Mouse (Mus musculus): ENCODE data around the gene Csf3. TPM values are rescaled to one million over a fixed set of nuclear protein-coding genes. Genes with fewer than 3 reads are reported as not detected.

Csf3 gene
- polyA plus RNA-seq, 1 experiment from 2014 or later: not detected

DNA sequence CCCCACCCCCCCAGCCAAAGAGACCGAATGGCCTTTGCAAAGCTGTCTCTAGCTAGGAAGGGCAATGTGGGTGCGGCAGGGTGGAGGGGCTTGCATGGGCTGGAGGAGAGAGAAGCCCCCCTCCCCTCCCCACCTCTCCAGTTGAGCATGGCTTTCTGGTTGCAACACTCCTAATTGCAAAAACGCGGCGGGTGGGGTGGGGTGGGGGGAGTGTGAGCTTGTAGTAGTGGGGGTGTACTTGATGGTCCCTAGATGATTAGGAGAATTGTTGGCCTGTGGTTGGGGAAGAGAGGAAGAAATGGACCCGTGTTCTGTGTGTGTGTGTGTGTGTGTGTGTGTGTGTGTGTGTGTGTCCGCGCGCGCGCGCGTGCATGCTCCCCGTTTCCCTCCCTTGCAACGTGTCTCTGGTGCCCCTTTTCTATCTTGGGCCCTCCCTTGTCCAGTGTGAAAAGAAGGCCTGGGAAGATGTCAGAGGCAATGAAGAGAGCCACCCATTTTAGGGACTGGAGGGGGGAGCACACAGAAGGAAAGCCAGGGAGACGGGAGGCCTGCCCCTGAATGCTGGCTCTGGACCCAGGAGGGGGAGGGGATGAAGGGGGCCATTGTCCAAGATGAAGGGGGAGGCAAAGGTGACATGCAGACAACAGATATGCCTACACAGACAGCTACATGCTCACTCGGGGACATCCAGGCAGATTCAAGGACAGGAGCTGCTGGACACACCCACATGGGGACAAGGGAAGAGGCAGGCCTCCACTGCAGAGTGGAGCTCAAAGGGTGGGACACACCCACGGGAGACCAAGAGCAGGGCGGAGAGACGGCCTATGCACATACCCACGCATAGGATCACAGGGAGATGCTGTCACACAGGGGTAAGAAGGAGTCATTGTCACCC, 41.6 kb downstream of the Csf3 start:
- DNase-seq: peak; percentile 25
- H3K27ac ChIP-seq (ENCODE audit: low read depth): peak overlapping the region; percentile 95
- no peaks in the 10 kb centered on the region for H3K36me3 ChIP-seq (ENCODE audit: insufficient read depth)
- H3K9me3 ChIP-seq (ENCODE audit: low read depth, low read length): no peaks in the 10 kb centered on the region
- WGBS: 1% methylated on average over 21 of the region's 21 CpGs
- H3K4me2 ChIP-seq: peak overlapping the region; percentile 76
- peak overlapping the region; percentile 75 for H3K4me3 ChIP-seq (ENCODE audit: low read depth, low read length)
- H3K27me3 ChIP-seq (ENCODE audit: insufficient read depth, low read length): no peaks in the 10 kb centered on the region
- peak overlapping the region; percentile 81 for H3K9ac ChIP-seq
- ATAC-seq (ENCODE audit: insufficient read depth): peak; percentile 6; the same call in 1 of the 2 replicates
- no peak for TF ChIP-seq CTCF (IDR thresholded peaks at IDR 0.05; ENCODE audit: low read depth)
- peaks cover 50% of the 10 kb centered on the region for H3K4me1 ChIP-seq (ENCODE audit: insufficient read depth)

GRCm38 (mm10) chr11:98743655-98744345, 42.7 kb downstream of the Csf3 start:
- Histone ChIP-seq H3K36me3 (ENCODE audit: insufficient read depth) (no peaks in the 10 kb centered on the region), H3K9me3 (ENCODE audit: low read depth, low read length) (no peaks in the 10 kb centered on the region), H3K4me3 (ENCODE audit: low read depth, low read length) (peak overlapping the region; percentile 75), H3K27me3 (ENCODE audit: insufficient read depth, low read length) (no peaks in the 10 kb centered on the region), H3K4me1 (ENCODE audit: insufficient read depth) (peaks cover 62% of the 10 kb centered on the region), H3K9ac (peak overlapping the region; percentile 81), H3K4me2 (peak overlapping the region; percentile 76), H3K27ac (ENCODE audit: low read depth) (peak overlapping the region; percentile 95)
- DNase-seq (peak; percentile 86), ATAC-seq (ENCODE audit: insufficient read depth) (peak; percentile 39)
- TF ChIP-seq CTCF (IDR thresholded peaks at IDR 0.05; ENCODE audit: low read depth): no peak
- 2% methylated on average over 9 of the region's 9 CpGs for WGBS

DNA sequence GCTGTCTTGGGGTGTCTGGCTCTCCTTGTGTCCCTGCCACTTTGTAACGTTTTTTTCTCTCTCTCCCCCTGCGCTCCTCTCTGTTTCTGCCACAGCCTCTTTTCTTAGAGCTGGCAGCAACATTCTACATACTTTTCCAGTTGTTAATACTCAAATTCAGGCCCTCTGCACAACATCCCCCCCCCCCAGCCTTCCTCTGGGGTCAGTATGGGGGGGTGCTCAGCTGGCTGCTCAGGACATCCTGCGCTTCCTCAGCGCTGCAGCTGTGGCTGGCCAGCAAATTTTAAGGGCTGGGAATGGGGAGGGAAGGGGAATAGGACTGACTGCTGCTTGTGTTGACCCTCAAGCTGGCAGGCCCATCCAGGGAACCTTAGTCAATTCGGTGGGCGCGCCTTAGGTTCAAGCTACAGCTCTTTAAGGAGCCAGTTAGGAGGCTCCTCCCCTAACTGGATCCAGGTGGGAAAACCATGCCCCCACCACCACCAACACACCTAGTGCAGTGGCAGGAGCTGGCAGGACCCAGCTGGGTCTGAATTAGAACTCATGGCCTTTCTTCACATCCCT, 43.5 kb downstream of the Csf3 start:
- H3K9ac ChIP-seq: peak overlapping the region; percentile 40
- TF ChIP-seq CTCF (IDR thresholded peaks at IDR 0.05; ENCODE audit: low read depth): no peak
- no peaks in the 10 kb centered on the region for H3K36me3 ChIP-seq (ENCODE audit: insufficient read depth)
- H3K4me1 ChIP-seq (ENCODE audit: insufficient read depth): peaks cover 69% of the 10 kb centered on the region
- WGBS: 29% methylated on average over 7 of the region's 7 CpGs
- DNase-seq (peak; percentile 48), ATAC-seq (ENCODE audit: insufficient read depth) (no peak)
- H3K27me3 ChIP-seq (ENCODE audit: insufficient read depth, low read length): no peaks in the 10 kb centered on the region
- H3K4me2 ChIP-seq: peak overlapping the region; percentile 76
- peak overlapping the region; percentile 75 for H3K4me3 ChIP-seq (ENCODE audit: low read depth, low read length)
- peak overlapping the region; percentile 95 for H3K27ac ChIP-seq (ENCODE audit: low read depth)
- no peaks in the 10 kb centered on the region for H3K9me3 ChIP-seq (ENCODE audit: low read depth, low read length)

GRCm38 (mm10) chr11:98745932-98746853, 45.1 kb downstream of the Csf3 start:
- ATAC-seq (ENCODE audit: insufficient read depth) (no peak), DNase-seq (no peak)
- H3K9ac ChIP-seq: 0 out of 2 replicates have a peak overlapping the region, but pooled peaks have one; percentile 14
- no peak overlapping the region for H3K4me3 ChIP-seq (ENCODE audit: low read depth, low read length)
- no peaks in the 10 kb centered on the region for H3K27me3 ChIP-seq (ENCODE audit: insufficient read depth, low read length)
- TF ChIP-seq CTCF (IDR thresholded peaks at IDR 0.05; ENCODE audit: low read depth): no peak
- WGBS: 44% methylated on average over 12 of the region's 12 CpGs
- no peaks in the 10 kb centered on the region for H3K9me3 ChIP-seq (ENCODE audit: low read depth, low read length)
- peak overlapping the region; percentile 78; the same call in 1 of the 2 replicates for H3K27ac ChIP-seq (ENCODE audit: low read depth)
- peak overlapping the region; percentile 58 for H3K4me2 ChIP-seq
- peaks cover 78% of the 10 kb centered on the region for H3K4me1 ChIP-seq (ENCODE audit: insufficient read depth)
- no peaks in the 10 kb centered on the region for H3K36me3 ChIP-seq (ENCODE audit: insufficient read depth)

DNA sequence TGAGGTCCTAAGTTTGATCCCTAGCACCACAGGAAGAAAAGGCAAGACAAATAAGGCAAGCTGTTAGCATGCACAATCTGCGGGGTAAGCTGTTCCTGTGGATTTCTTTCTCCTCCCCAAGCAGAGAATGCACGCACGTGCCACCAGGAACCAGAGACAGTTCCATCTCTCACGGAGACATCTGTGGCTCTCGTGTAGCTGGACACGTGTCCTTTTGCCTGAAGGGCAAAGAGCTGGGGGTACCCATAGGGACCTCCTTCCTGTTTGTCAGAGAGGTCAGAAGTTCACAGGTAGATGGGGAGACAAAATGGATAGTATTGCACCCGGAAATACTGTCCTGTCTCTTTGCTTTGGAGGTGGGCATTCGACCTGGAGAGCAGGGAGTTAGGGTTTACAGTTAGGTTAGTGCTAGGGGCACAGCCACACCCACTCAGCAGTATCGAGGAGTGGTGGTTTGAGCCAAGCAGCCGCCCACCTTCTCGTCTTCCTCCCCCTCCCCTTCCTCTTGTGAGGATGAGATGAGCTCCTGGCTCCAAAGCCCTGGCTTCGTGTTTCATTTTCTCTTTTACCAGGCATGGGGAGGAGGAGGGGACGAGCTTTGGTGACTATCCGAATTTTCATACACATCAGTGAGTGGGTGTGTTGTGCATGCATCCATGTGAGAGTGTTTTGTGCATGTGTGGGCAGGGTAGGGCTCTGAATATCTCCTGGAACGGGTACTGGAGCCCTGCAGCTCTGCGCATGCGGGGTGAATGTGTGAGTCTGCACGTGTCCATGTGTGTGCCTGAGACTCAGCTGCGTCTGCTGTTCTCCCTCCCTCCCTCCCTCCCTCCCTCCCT, 46.0 kb downstream of the Csf3 start:
- WGBS: 4% methylated on average over 19 of the region's 19 CpGs
- Histone ChIP-seq H3K9me3 (ENCODE audit: low read depth, low read length) (no peaks in the 10 kb centered on the region), H3K4me2 (peak overlapping the region; percentile 58), H3K4me1 (ENCODE audit: insufficient read depth) (peaks cover 87% of the 10 kb centered on the region), H3K27ac (ENCODE audit: low read depth) (peak overlapping the region; percentile 78; the same call in 1 of the 2 replicates), H3K4me3 (ENCODE audit: low read depth, low read length) (peak overlapping the region; percentile 11; the same call in 1 of the 2 replicates), H3K36me3 (ENCODE audit: insufficient read depth) (no peaks in the 10 kb centered on the region), H3K9ac (peak overlapping the region; percentile 28; the same call in 1 of the 2 replicates), H3K27me3 (ENCODE audit: insufficient read depth, low read length) (no peaks in the 10 kb centered on the region)
- no peak for TF ChIP-seq CTCF (IDR thresholded peaks at IDR 0.05; ENCODE audit: low read depth)
- peak; percentile 53 for ATAC-seq (ENCODE audit: insufficient read depth)
- DNase-seq: peak; percentile 85
